Mouse (Mus musculus): ENCODE results near the gene 4930404H24Rik.
"Not testable (repeated sequence)": the region's sequence is repeated elsewhere in the genome, so short reads cannot be mapped to it uniquely, and the experiment has no call there.

4930404H24Rik gene

GRCm38 (mm10) chr2:153478583-153478982, 14.0 kb upstream of the 4930404H24Rik start:
- DNase-seq (ENCODE audit: low spot score) = peak; percentile 66

- DNase-seq (ENCODE audit: low spot score) = no peak
Measured at GRCm38 (mm10) chr2:153479486-153479885, 13.1 kb upstream of the 4930404H24Rik start.

GRCm38 (mm10) chr2:153481108-153481860, 11.3 kb upstream of the 4930404H24Rik start:
- DNase-seq (ENCODE audit: low spot score) = no peak

GRCm38 (mm10) chr2:153481861-153482120, 10.8 kb upstream of the 4930404H24Rik start:
- no peak for DNase-seq (ENCODE audit: low spot score)

GRCm38 (mm10) chr2:153483118-153483983, 9.2 kb upstream of the 4930404H24Rik start:
- no peak for DNase-seq (ENCODE audit: low spot score)

- DNase-seq (ENCODE audit: low spot score) = no peak
Measured at GRCm38 (mm10) chr2:153484071-153484470, 8.5 kb upstream of the 4930404H24Rik start.

GRCm38 (mm10) chr2:153490116-153490515, 2.5 kb upstream of the 4930404H24Rik start:
- no peak for DNase-seq (ENCODE audit: low spot score)

GRCm38 (mm10) chr2:153490940-153491339, 1.6 kb upstream of the 4930404H24Rik start:
- DNase-seq (ENCODE audit: low spot score) = no peak

GRCm38 (mm10) chr2:153491512-153492178, 945 bp upstream of the 4930404H24Rik start:
- no peak for DNase-seq (ENCODE audit: low spot score)

- no peak for DNase-seq (ENCODE audit: low spot score)
Measured at GRCm38 (mm10) chr2:153492179-153492517, 442 bp upstream of the 4930404H24Rik start.

- no peak for DNase-seq (ENCODE audit: low spot score)
Measured at GRCm38 (mm10) chr2:153493393-153493731, 772 bp downstream of the 4930404H24Rik start.

GRCm38 (mm10) chr2:153493781-153494292, 1.2 kb downstream of the 4930404H24Rik start:
- DNase-seq (ENCODE audit: low spot score) = no peak

GRCm38 (mm10) chr2:153494293-153494811, 1.8 kb downstream of the 4930404H24Rik start:
- no peak for DNase-seq (ENCODE audit: low spot score)

- not testable (repeated sequence) for DNase-seq (ENCODE audit: low spot score)
Measured at GRCm38 (mm10) chr2:153495391-153495790, 2.8 kb downstream of the 4930404H24Rik start.

GRCm38 (mm10) chr2:153495818-153496217, 3.2 kb downstream of the 4930404H24Rik start:
- no peak for DNase-seq (ENCODE audit: low spot score)

GRCm38 (mm10) chr2:153496301-153496700, 3.7 kb downstream of the 4930404H24Rik start:
- DNase-seq (ENCODE audit: low spot score) = no peak

- no peak for DNase-seq (ENCODE audit: low spot score)
Measured at GRCm38 (mm10) chr2:153496898-153497297, 4.3 kb downstream of the 4930404H24Rik start.

GRCm38 (mm10) chr2:153499154-153499553, 6.6 kb downstream of the 4930404H24Rik start:
- DNase-seq (ENCODE audit: low spot score) = no peak

- no peak for DNase-seq (ENCODE audit: low spot score)
Measured at GRCm38 (mm10) chr2:153506385-153506784, 13.8 kb downstream of the 4930404H24Rik start.

GRCm38 (mm10) chr2:153507969-153508368, 15.4 kb downstream of the 4930404H24Rik start:
- DNase-seq (ENCODE audit: low spot score) = no peak

GRCm38 (mm10) chr2:153508405-153508804, 15.8 kb downstream of the 4930404H24Rik start:
- no peak for DNase-seq (ENCODE audit: low spot score)

GRCm38 (mm10) chr2:153509211-153510029, 16.8 kb downstream of the 4930404H24Rik start:
- no peak for DNase-seq (ENCODE audit: low spot score)
